In genomic region chr13:29715241-29715841, GRCm38 (mm10) we compare ENCODE assay signal across 15 mouse cellular contexts.
DNase-seq lines count a peak whose midpoint lies in the region; ATAC-seq and TF ChIP-seq lines count a peak whose summit lies in the region.
"Had no signal": no experiment of that assay in that cellular context is flagged by ENCODE, and none has a peak within 500 bp of the region (broad histone marks: within the 10 kb centered on the region; RNA-seq: fewer than 3 reads in every experiment).

No protein-coding gene starts in this region.

- no peaks in the 10 kb centered on the region for H3K36me3 ChIP-seq in forebrain, embryonic 14.5 days (ENCODE audit: control insufficient read depth, insufficient read depth, low read length)
- no peaks in the 10 kb centered on the region for H3K36me3 ChIP-seq in forebrain, embryonic 16.5 days (ENCODE audit: control insufficient read depth, insufficient read depth)
- peaks cover 7% of the 10 kb centered on the region; the same call in 1 of the 2 replicates for H3K36me3 ChIP-seq in liver, postnatal 0 days (replicated peaks; ENCODE audit: insufficient read depth, low read length)
- H3K36me3 ChIP-seq in liver, embryonic 11.5 days (ENCODE audit: control insufficient read depth, insufficient read depth, low read length), result no peaks in the 10 kb centered on the region

- H3K4me1 ChIP-seq in forebrain, embryonic 14.5 days (ENCODE audit: control insufficient read depth, insufficient read depth, low read length), result peaks cover 7% of the 10 kb centered on the region
- H3K4me1 ChIP-seq in forebrain, embryonic 16.5 days (replicated peaks; ENCODE audit: control insufficient read depth, insufficient read depth, low read length), result peaks cover 11% of the 10 kb centered on the region
- no peaks in the 10 kb centered on the region for H3K4me1 ChIP-seq in liver, postnatal 0 days (ENCODE audit: insufficient read depth)
- H3K4me1 ChIP-seq in liver, embryonic 11.5 days (replicated peaks; ENCODE audit: control insufficient read depth, insufficient read depth, low read length), result no peaks in the 10 kb centered on the region
- H3K4me1 ChIP-seq: liver, embryonic 12.5 days had no signal

- H3K27me3 ChIP-seq in forebrain, embryonic 14.5 days (replicated peaks; ENCODE audit: control insufficient read depth, insufficient read depth, low read length), result no peaks in the 10 kb centered on the region
- no peaks in the 10 kb centered on the region for H3K27me3 ChIP-seq in forebrain, embryonic 16.5 days (replicated peaks; ENCODE audit: control insufficient read depth, insufficient read depth, low read length)
- no peaks in the 10 kb centered on the region for H3K27me3 ChIP-seq in liver, postnatal 0 days (ENCODE audit: insufficient read depth, low read length)
- no peaks in the 10 kb centered on the region for H3K27me3 ChIP-seq in liver, embryonic 11.5 days (replicated peaks; ENCODE audit: control insufficient read depth, insufficient read depth, low read length)
- H3K27me3 ChIP-seq: liver, embryonic 12.5 days; megakaryocyte, embryonic 14.5 days had no signal

- TF ChIP-seq CTCF in liver, postnatal 0 days (IDR thresholded peaks at IDR 0.05; ENCODE audit: low read depth), result no peak

- peak; percentile 14 for DNase-seq in forebrain, embryonic 14.5 days (ENCODE audit: low spot score)
- no peak for DNase-seq in liver, postnatal 0 days
- DNase-seq in liver, embryonic 11.5 days (ENCODE audit: low spot score), result no peak
- peak; percentile 47 for DNase-seq in NIH3T3 (ENCODE audit: low read depth)
- peak; percentile 2 for DNase-seq in fibroblast of lung, adult 2 months (ENCODE audit: low read depth)
- DNase-seq in spleen, adult 18-20 months, result no peak
- DNase-seq in right cerebral cortex, postnatal 4 days, result no peak
- DNase-seq: cerebellum, adult 11-12 months; heart, adult 2 months had no signal

- no peak overlapping the region for H3K9ac ChIP-seq in forebrain, embryonic 14.5 days (ENCODE audit: low read length)
- H3K9ac ChIP-seq in forebrain, embryonic 16.5 days (replicated peaks; ENCODE audit: low read depth, low read length), result no peak overlapping the region
- no peak overlapping the region for H3K9ac ChIP-seq in liver, postnatal 0 days (replicated peaks)
- H3K9ac ChIP-seq in liver, embryonic 11.5 days (ENCODE audit: low read depth, low read length), result no peak overlapping the region
- H3K9ac ChIP-seq: liver, embryonic 12.5 days had no signal

- H3K9me3 ChIP-seq in forebrain, embryonic 14.5 days (replicated peaks; ENCODE audit: control insufficient read depth, low read length), result no peaks in the 10 kb centered on the region
- H3K9me3 ChIP-seq in forebrain, embryonic 16.5 days (ENCODE audit: control insufficient read depth, low read length), result no peaks in the 10 kb centered on the region
- H3K9me3 ChIP-seq in liver, postnatal 0 days (ENCODE audit: low read length), result no peaks in the 10 kb centered on the region
- no peaks in the 10 kb centered on the region for H3K9me3 ChIP-seq in liver, embryonic 11.5 days (ENCODE audit: control insufficient read depth, low read length)
- H3K9me3 ChIP-seq: G1E; liver, embryonic 12.5 days; megakaryocyte, embryonic 14.5 days had no signal

- H3K27ac ChIP-seq in forebrain, embryonic 14.5 days (ENCODE audit: low read depth, low read length), result no peak overlapping the region
- no peak overlapping the region for H3K27ac ChIP-seq in forebrain, embryonic 16.5 days (ENCODE audit: low read length)
- peak overlapping the region; percentile 29; the same call in 1 of the 2 replicates for H3K27ac ChIP-seq in liver, postnatal 0 days (ENCODE audit: low read depth)
- no peak overlapping the region for H3K27ac ChIP-seq in liver, embryonic 11.5 days (ENCODE audit: low read depth, low read length)
- H3K27ac ChIP-seq: heart, adult 2 months; layer of hippocampus, adult 2 months; liver, embryonic 12.5 days had no signal

- no peak for ATAC-seq in forebrain, embryonic 14.5 days
- no peak for ATAC-seq in forebrain, embryonic 16.5 days
- no peak for ATAC-seq in liver, postnatal 0 days
- ATAC-seq in liver, embryonic 11.5 days (replicated peaks; ENCODE audit: low FRiP score), result no peak
- ATAC-seq: intestine, postnatal 0 days; liver, embryonic 12.5 days had no signal

- no peak for TF ChIP-seq EP300 in liver, postnatal 0 days (IDR thresholded peaks at IDR 0.05; ENCODE audit: low read depth)

- no peak overlapping the region for H3K4me3 ChIP-seq in forebrain, embryonic 14.5 days (ENCODE audit: low read depth, low read length)
- H3K4me3 ChIP-seq in forebrain, embryonic 16.5 days (replicated peaks; ENCODE audit: low read length), result no peak overlapping the region
- no peak overlapping the region for H3K4me3 ChIP-seq in liver, postnatal 0 days (ENCODE audit: low read depth, low read length)
- H3K4me3 ChIP-seq in liver, embryonic 11.5 days (ENCODE audit: low read depth, low read length), result no peak overlapping the region
- H3K4me3 ChIP-seq: heart, adult 2 months; layer of hippocampus, adult 2 months; liver, embryonic 12.5 days; megakaryocyte, embryonic 14.5 days had no signal

- no peak overlapping the region for H3K4me2 ChIP-seq in forebrain, embryonic 14.5 days (ENCODE audit: low read length)
- H3K4me2 ChIP-seq in forebrain, embryonic 16.5 days (ENCODE audit: low read length), result no peak overlapping the region
- no peak overlapping the region for H3K4me2 ChIP-seq in liver, postnatal 0 days (ENCODE audit: low read depth, low read length)
- H3K4me2 ChIP-seq in liver, embryonic 11.5 days, result no peak overlapping the region
- H3K4me2 ChIP-seq: liver, embryonic 12.5 days had no signal

- WGBS in forebrain, embryonic 14.5 days, result 51% methylated on average over 3 of the region's 3 CpGs
- WGBS in forebrain, embryonic 16.5 days, result 50% methylated on average over 3 of the region's 3 CpGs
- 71% methylated on average over 3 of the region's 3 CpGs for WGBS in liver, postnatal 0 days (ENCODE audit: insufficient replicate concordance)
- 78% methylated on average over 3 of the region's 3 CpGs for WGBS in liver, embryonic 11.5 days

Comparison
In these comparisons a context has a peak if more than half of its experiments do, and no peak if none do; other contexts are left out.
1. DNase-seq: peak in forebrain, embryonic 14.5 days (single experiment), NIH3T3 (single experiment) and fibroblast of lung, adult 2 months (single experiment); none in liver, postnatal 0 days (single experiment), liver, embryonic 11.5 days (single experiment), spleen, adult 18-20 months (0 of 2) and right cerebral cortex, postnatal 4 days (single experiment).